Comparison of ENCODE assay signal across 24 mouse cellular contexts in genomic region chr6:108197117-108197516, GRCm38 (mm10). TPM values are rescaled to one million over a fixed set of nuclear protein-coding genes. Genes with fewer than 3 reads are reported as not detected.
DNase-seq lines count a peak whose midpoint lies in the region; ATAC-seq and TF ChIP-seq lines count a peak whose summit lies in the region.
"Had no signal": no experiment of that assay in that cellular context is flagged by ENCODE, and none has a peak within 500 bp of the region (broad histone marks: within the 10 kb centered on the region; RNA-seq: fewer than 3 reads in every experiment).

No protein-coding gene starts in this region.

- no peak overlapping the region for H3K9ac ChIP-seq in intestine, embryonic 15.5 days
- H3K9ac ChIP-seq: embryonic facial prominence, embryonic 13.5 days; hindbrain, embryonic 12.5 days; limb, embryonic 12.5 days; liver, embryonic 15.5 days; neural tube, embryonic 12.5 days had no signal

- no peaks in the 10 kb centered on the region for H3K9me3 ChIP-seq in intestine, embryonic 15.5 days
- H3K9me3 ChIP-seq: embryonic facial prominence, embryonic 13.5 days; hindbrain, embryonic 12.5 days; limb, embryonic 12.5 days; liver, embryonic 15.5 days had no signal

- TF ChIP-seq POLR2A in bone marrow, adult 2 months (IDR thresholded peaks at IDR 0.05; ENCODE audit: borderline replicate concordance, control insufficient read depth, low read depth, low read length): no peak

- DNase-seq in lung, postnatal 25 days (ENCODE audit: low spot score): peak; percentile 32
- no peak for DNase-seq in lung, postnatal 10 days
- DNase-seq in splenic B cell, adult 2 months (ENCODE audit: low read depth, low spot score): peak; percentile 81
- no peak for DNase-seq in thymus, postnatal 0 days (ENCODE audit: low spot score)
- DNase-seq: adrenal gland, postnatal 25 days; cerebellum, adult 8-10 months; gastrocnemius, postnatal 14 days; kidney, adult 9 months; kidney, postnatal 36 days; right cerebral cortex, adult 18-20 months; thymus, postnatal 14 days had no signal

- no peaks in the 10 kb centered on the region for H3K36me3 ChIP-seq in splenic B cell, adult 2 months (ENCODE audit: control insufficient read depth, insufficient read depth, low read length, poor library complexity, severe bottlenecking)
- no peaks in the 10 kb centered on the region for H3K36me3 ChIP-seq in intestine, embryonic 15.5 days
- H3K36me3 ChIP-seq: embryonic facial prominence, embryonic 13.5 days; hindbrain, embryonic 12.5 days; limb, embryonic 12.5 days; liver, embryonic 15.5 days; neural tube, embryonic 12.5 days had no signal

- H3K4me3 ChIP-seq in bone marrow, adult 2 months (replicated peaks; ENCODE audit: control insufficient read depth, low read depth, low read length): peak overlapping the region; percentile 40
- no peak overlapping the region for H3K4me3 ChIP-seq in intestine, embryonic 15.5 days (replicated peaks)
- H3K4me3 ChIP-seq: embryonic facial prominence, embryonic 13.5 days; hindbrain, embryonic 12.5 days; limb, embryonic 12.5 days; liver, embryonic 15.5 days; neural tube, embryonic 12.5 days had no signal

- H3K4me2 ChIP-seq in intestine, embryonic 15.5 days (replicated peaks): no peak overlapping the region
- H3K4me2 ChIP-seq: embryonic facial prominence, embryonic 13.5 days; hindbrain, embryonic 12.5 days; limb, embryonic 12.5 days; liver, embryonic 15.5 days; midbrain, embryonic 11.5 days; neural tube, embryonic 12.5 days had no signal

- H3K4me1 ChIP-seq in bone marrow, adult 2 months (ENCODE audit: control insufficient read depth, insufficient read depth, low read length): no peaks in the 10 kb centered on the region; the same call in 1 of the 2 replicates
- H3K4me1 ChIP-seq in intestine, embryonic 15.5 days (replicated peaks): no peaks in the 10 kb centered on the region
- H3K4me1 ChIP-seq: embryonic facial prominence, embryonic 13.5 days; hindbrain, embryonic 12.5 days; limb, embryonic 12.5 days; liver, embryonic 15.5 days; neural tube, embryonic 12.5 days had no signal

- peak; percentile 95 for ATAC-seq in monocyte, adult 5-6 weeks (replicated peaks; ENCODE audit: insufficient number of reproducible peaks, low FRiP score, low TSS enrichment, poor library complexity, severe bottlenecking)
- no peak for ATAC-seq in intestine, embryonic 15.5 days
- no peak for ATAC-seq in activated CD4-positive, CD25-positive, alpha-beta regulatory T cell, adult 4 months
- ATAC-seq: forebrain, embryonic 14.5 days; inflammation-experienced regulatory T-cells, adult 6 months had no signal

- no peaks in the 10 kb centered on the region for H3K27me3 ChIP-seq in splenic B cell, adult 2 months (ENCODE audit: control insufficient read depth, insufficient read depth, low read length, poor library complexity, severe bottlenecking)
- no peaks in the 10 kb centered on the region for H3K27me3 ChIP-seq in intestine, embryonic 15.5 days (replicated peaks)
- H3K27me3 ChIP-seq: embryonic facial prominence, embryonic 13.5 days; hindbrain, embryonic 12.5 days; limb, embryonic 12.5 days; liver, embryonic 15.5 days; neural tube, embryonic 12.5 days had no signal

- TF ChIP-seq CTCF in bone marrow, adult 2 months (IDR thresholded peaks at IDR 0.05; ENCODE audit: control insufficient read depth, insufficient read depth, low read length): no peak

- peak overlapping the region; percentile 87 for H3K27ac ChIP-seq in bone marrow, adult 2 months (ENCODE audit: control insufficient read depth, insufficient read depth, low read depth, low read length, poor library complexity)
- no peak overlapping the region for H3K27ac ChIP-seq in intestine, embryonic 15.5 days
- H3K27ac ChIP-seq: embryonic facial prominence, embryonic 13.5 days; hindbrain, embryonic 12.5 days; limb, embryonic 12.5 days; liver, embryonic 15.5 days; neural tube, embryonic 12.5 days; stomach, postnatal 0 days had no signal

- 4% methylated on average over 4 of the region's 4 CpGs for WGBS in bone marrow, adult 2 months
- WGBS in intestine, embryonic 15.5 days: 44% methylated on average over 4 of the region's 4 CpGs

RNA-seq across cellular contexts. Expression of gene Sumf1, which starts 11.7 kb away (rescaled TPM):
- 7.3 and 14.3 TPM in 2 replicates for polyA plus RNA-seq in bone marrow, adult 2 months (2011; ENCODE audit: insufficient read depth, insufficient read length, low replicate concordance, missing spikeins)
- total RNA-seq in monocyte, adult 5-6 weeks (2017): 45.7 to 66.0 TPM (median 52.9 TPM) in 3 replicates
- 22.0 and 22.3 TPM in 2 replicates for polyA plus RNA-seq in intestine, embryonic 15.5 days (2015; fragmentation: Nextera tagmentation; extraction: Ambion mirVana)
- 1 to 10 TPM; 6.3 to 7.6 TPM for polyA plus RNA-seq in activated CD4-positive, CD25-positive, alpha-beta regulatory T cell, adult 4 months (2017; shearing (Covaris generic))
- polyA plus RNA-seq in thymus, postnatal 0 days (2015; fragmentation: Nextera tagmentation; extraction: Ambion mirVana): 14.8 and 17.3 TPM in 2 replicates

RNA-seq across cellular contexts. Expression of gene Itpr1, which starts 15.8 kb away (rescaled TPM):
- polyA plus RNA-seq in bone marrow, adult 2 months (2011; ENCODE audit: insufficient read depth, insufficient read length, low replicate concordance, missing spikeins): 15.3 and 32.8 TPM in 2 replicates
- 89.4 to 121 TPM (median 102 TPM) in 3 replicates for total RNA-seq in monocyte, adult 5-6 weeks (2017)
- 8.4 and 9.0 TPM in 2 replicates for polyA plus RNA-seq in intestine, embryonic 15.5 days (2015; fragmentation: Nextera tagmentation; extraction: Ambion mirVana)
- polyA plus RNA-seq in activated CD4-positive, CD25-positive, alpha-beta regulatory T cell, adult 4 months (2017; shearing (Covaris generic)): 10 to 100 TPM; 15.8 to 21.2 TPM
- 12.1 and 18.0 TPM in 2 replicates for polyA plus RNA-seq in thymus, postnatal 0 days (2015; fragmentation: Nextera tagmentation; extraction: Ambion mirVana)

Comparison
In these comparisons a context has a peak if more than half of its experiments do, and no peak if none do; other contexts are left out.
1. DNase-seq: peak in lung, postnatal 25 days (single experiment) and splenic B cell, adult 2 months (single experiment); none in lung, postnatal 10 days (single experiment) and thymus, postnatal 0 days (single experiment).